Comparison of ENCODE assay signal across 19 mouse cellular contexts in genomic region chr2:172661418-172661980, GRCm38 (mm10).
DNase-seq lines count a peak whose midpoint lies in the region; ATAC-seq lines count a peak whose summit lies in the region.
"Had no signal": no experiment of that assay in that cellular context is flagged by ENCODE, and none has a peak within 500 bp of the region (broad histone marks: within the 10 kb centered on the region; RNA-seq: fewer than 3 reads in every experiment).

No protein-coding gene starts in this region.

- H3K9ac ChIP-seq in hindbrain, embryonic 11.5 days (ENCODE audit: low read depth, low read length): no peak overlapping the region
- no peak overlapping the region for H3K9ac ChIP-seq in hindbrain, embryonic 13.5 days
- H3K9ac ChIP-seq in embryonic facial prominence, embryonic 15.5 days: no peak overlapping the region
- no peak overlapping the region for H3K9ac ChIP-seq in midbrain, embryonic 14.5 days (replicated peaks; ENCODE audit: low read length)
- H3K9ac ChIP-seq: liver, embryonic 13.5 days had no signal

- DNase-seq in hindbrain, embryonic 11.5 days (ENCODE audit: low spot score): peak; percentile 34
- peak; percentile 18 for DNase-seq in urinary bladder, postnatal 14 days (ENCODE audit: low spot score)
- DNase-seq in urinary bladder, postnatal 36 days (ENCODE audit: low spot score in 2 of 2): no peak
- peak; percentile 30 for DNase-seq in midbrain, embryonic 14.5 days
- no peak for DNase-seq in thymus, postnatal 4 days
- no peak for DNase-seq in spleen, postnatal 14 days (ENCODE audit: low spot score in 2 of 2)
- DNase-seq: cerebellum, adult 18-20 months; gastrocnemius, postnatal 10 days; kidney, postnatal 25 days; layer of hippocampus, postnatal 36 days; liver, embryonic 13.5 days; lung, postnatal 10 days; right cerebral cortex, adult 18-20 months; spleen, adult 18-20 months; thymus, postnatal 36 days had no signal

- ATAC-seq in hindbrain, embryonic 11.5 days (ENCODE audit: low FRiP score): no peak
- ATAC-seq in hindbrain, embryonic 13.5 days (ENCODE audit: low FRiP score): no peak
- ATAC-seq in embryonic facial prominence, embryonic 15.5 days (ENCODE audit: insufficient number of reproducible peaks, low FRiP score, low TSS enrichment, low read depth): no peak
- ATAC-seq in midbrain, embryonic 14.5 days (ENCODE audit: low FRiP score, low TSS enrichment): no peak
- ATAC-seq: Patski had no signal

- no peaks in the 10 kb centered on the region for H3K36me3 ChIP-seq in hindbrain, embryonic 11.5 days (ENCODE audit: control insufficient read depth, insufficient read depth, low read length)
- no peaks in the 10 kb centered on the region for H3K36me3 ChIP-seq in hindbrain, embryonic 13.5 days
- H3K36me3 ChIP-seq in embryonic facial prominence, embryonic 15.5 days: no peaks in the 10 kb centered on the region
- no peaks in the 10 kb centered on the region for H3K36me3 ChIP-seq in midbrain, embryonic 14.5 days (ENCODE audit: control insufficient read depth, insufficient read depth, low read length)
- H3K36me3 ChIP-seq: liver, embryonic 13.5 days had no signal

- no peak overlapping the region; the same call in 1 of the 2 replicates for H3K4me2 ChIP-seq in hindbrain, embryonic 11.5 days (replicated peaks; ENCODE audit: low read depth, low read length)
- H3K4me2 ChIP-seq in hindbrain, embryonic 13.5 days: no peak overlapping the region
- H3K4me2 ChIP-seq in embryonic facial prominence, embryonic 15.5 days (replicated peaks): peak overlapping the region; percentile 26
- no peak overlapping the region for H3K4me2 ChIP-seq in midbrain, embryonic 14.5 days (ENCODE audit: low read length)
- H3K4me2 ChIP-seq: liver, embryonic 13.5 days had no signal

- peaks cover 30% of the 10 kb centered on the region for H3K27me3 ChIP-seq in hindbrain, embryonic 11.5 days (ENCODE audit: control insufficient read depth, insufficient read depth, low read length)
- H3K27me3 ChIP-seq in hindbrain, embryonic 13.5 days: peaks cover 54% of the 10 kb centered on the region
- H3K27me3 ChIP-seq in embryonic facial prominence, embryonic 15.5 days: peaks cover 12% of the 10 kb centered on the region
- H3K27me3 ChIP-seq in midbrain, embryonic 14.5 days (ENCODE audit: control insufficient read depth, insufficient read depth, low read length): peaks cover 14% of the 10 kb centered on the region; the same call in 1 of the 2 replicates
- H3K27me3 ChIP-seq: Patski had no signal

- peaks cover 2% of the 10 kb centered on the region; the same call in 1 of the 2 replicates for H3K4me1 ChIP-seq in hindbrain, embryonic 11.5 days (replicated peaks; ENCODE audit: control insufficient read depth, insufficient read depth, low read length)
- H3K4me1 ChIP-seq in hindbrain, embryonic 13.5 days (replicated peaks): peaks cover 15% of the 10 kb centered on the region
- H3K4me1 ChIP-seq in embryonic facial prominence, embryonic 15.5 days: peaks cover 26% of the 10 kb centered on the region
- H3K4me1 ChIP-seq in midbrain, embryonic 14.5 days (ENCODE audit: control insufficient read depth, insufficient read depth, low read length): peaks cover 16% of the 10 kb centered on the region
- H3K4me1 ChIP-seq: liver, embryonic 13.5 days had no signal

- H3K4me3 ChIP-seq in hindbrain, embryonic 11.5 days (ENCODE audit: low read depth, low read length): no peak overlapping the region
- no peak overlapping the region for H3K4me3 ChIP-seq in hindbrain, embryonic 13.5 days
- no peak overlapping the region for H3K4me3 ChIP-seq in embryonic facial prominence, embryonic 15.5 days (replicated peaks)
- H3K4me3 ChIP-seq in midbrain, embryonic 14.5 days (replicated peaks; ENCODE audit: low read depth, low read length): no peak overlapping the region
- H3K4me3 ChIP-seq: liver, embryonic 13.5 days had no signal

- WGBS in hindbrain, embryonic 11.5 days: 9% methylated on average over 15 of the region's 15 CpGs
- whole genome bisulfite sequencing in hindbrain, embryonic 13.5 days: 8% methylated on average over 15 of the region's 15 CpGs
- WGBS in embryonic facial prominence, embryonic 15.5 days: 7% methylated on average over 15 of the region's 15 CpGs
- 8% methylated on average over 15 of the region's 15 CpGs for WGBS in midbrain, embryonic 14.5 days

- no peaks in the 10 kb centered on the region for H3K9me3 ChIP-seq in hindbrain, embryonic 11.5 days (ENCODE audit: control insufficient read depth, low read length)
- H3K9me3 ChIP-seq in hindbrain, embryonic 13.5 days: no peaks in the 10 kb centered on the region
- no peaks in the 10 kb centered on the region for H3K9me3 ChIP-seq in embryonic facial prominence, embryonic 15.5 days (replicated peaks)
- H3K9me3 ChIP-seq in midbrain, embryonic 14.5 days (ENCODE audit: control insufficient read depth, low read length): no peaks in the 10 kb centered on the region
- H3K9me3 ChIP-seq: liver, embryonic 13.5 days had no signal

- H3K27ac ChIP-seq in hindbrain, embryonic 11.5 days (ENCODE audit: low read depth, low read length): no peak overlapping the region
- H3K27ac ChIP-seq in hindbrain, embryonic 13.5 days: no peak overlapping the region
- H3K27ac ChIP-seq in embryonic facial prominence, embryonic 15.5 days (replicated peaks): peak overlapping the region; percentile 79
- H3K27ac ChIP-seq in midbrain, embryonic 14.5 days (replicated peaks; ENCODE audit: low read depth, low read length): no peak overlapping the region
- H3K27ac ChIP-seq: liver, embryonic 13.5 days; stomach, postnatal 0 days had no signal

Comparison
In these comparisons a context has a peak if more than half of its experiments do, and no peak if none do; other contexts are left out.
1. DNase-seq: peak in hindbrain, embryonic 11.5 days (single experiment), urinary bladder, postnatal 14 days (single experiment) and midbrain, embryonic 14.5 days (single experiment); none in urinary bladder, postnatal 36 days (0 of 2), thymus, postnatal 4 days (single experiment) and spleen, postnatal 14 days (0 of 2).